Mouse (Mus musculus): ENCODE results near the gene Ciao2a. TPM values are rescaled to one million over a fixed set of nuclear protein-coding genes. Genes with fewer than 3 reads are reported as not detected.

The Ciao2a gene
- polyA plus RNA-seq, 1 experiment, result 42.4 TPM

DNA sequence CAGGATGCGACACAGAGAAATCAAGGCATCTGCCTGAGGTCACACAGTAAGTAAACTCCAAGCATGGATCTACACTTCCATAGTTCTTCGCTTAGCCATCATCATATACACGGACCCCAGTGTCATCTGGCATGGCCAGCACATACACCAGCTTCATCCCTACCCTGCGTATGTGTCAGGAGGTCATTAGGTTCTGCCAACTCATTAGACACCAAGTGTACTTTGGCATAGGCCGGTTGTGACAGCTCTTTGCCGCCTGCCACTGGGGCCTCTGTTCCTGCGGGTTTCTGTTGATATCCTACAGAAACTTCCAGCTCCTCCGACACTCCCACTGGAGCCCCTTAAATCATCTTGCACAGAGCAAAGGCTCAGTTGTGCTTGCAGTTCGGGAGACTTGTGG, 27.6 kb downstream of the Ciao2a start:
- no peak overlapping the region for H3K4me2 ChIP-seq (ENCODE audit: low read depth)
- peaks cover 2% of the 10 kb centered on the region for H3K79me2 ChIP-seq (ENCODE audit: control insufficient read depth, insufficient read depth)
- H3K27me3 ChIP-seq (ENCODE audit: control insufficient read depth, insufficient read depth, insufficient read length), result no peaks in the 10 kb centered on the region
- H3K36me3 ChIP-seq (ENCODE audit: control insufficient read depth, insufficient read depth), result no peaks in the 10 kb centered on the region
- TF ChIP-seq MYOD1 (IDR thresholded peaks at IDR 0.05; ENCODE audit: control insufficient read depth in 1 of 3, insufficient read length in 2 of 3, low read depth in 2 of 3), result no peak
- no peak for TF ChIP-seq E2F4 (IDR thresholded peaks at IDR 0.05; ENCODE audit: insufficient read depth)
- TF ChIP-seq USF1 (IDR thresholded peaks at IDR 0.05; ENCODE audit: low read depth), result no peak
- no peak for TF ChIP-seq REST (IDR thresholded peaks at IDR 0.05; ENCODE audit: insufficient read depth, insufficient read length)
- no peak overlapping the region for H3ac ChIP-seq (ENCODE audit: control insufficient read depth, insufficient read length)
- no peak overlapping the region for H3K4me3 ChIP-seq

DNA sequence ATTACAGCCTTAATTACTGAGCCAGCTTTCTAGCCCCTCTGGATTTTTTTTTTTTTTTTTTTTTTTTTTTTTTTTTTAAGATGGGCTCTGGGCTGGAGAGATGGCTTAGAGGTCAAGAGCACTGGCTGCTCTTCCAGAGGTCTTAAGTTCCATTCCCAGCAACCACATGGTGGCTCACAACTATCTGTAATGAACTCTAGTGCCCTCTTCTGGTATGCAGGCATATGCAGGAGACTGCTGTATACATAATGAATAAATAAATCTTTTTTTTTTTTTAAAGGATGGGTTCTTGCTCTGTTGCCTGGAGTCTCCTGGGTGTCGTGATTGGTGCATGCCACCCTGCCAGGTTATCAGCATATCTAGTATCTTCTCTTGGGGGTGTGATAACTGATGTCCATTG, 29.1 kb downstream of the Ciao2a start:
- Histone ChIP-seq H3K36me3 (ENCODE audit: control insufficient read depth, insufficient read depth) (no peaks in the 10 kb centered on the region), H3ac (ENCODE audit: control insufficient read depth, insufficient read length) (no peak overlapping the region), H3K27me3 (ENCODE audit: control insufficient read depth, insufficient read depth, insufficient read length) (no peaks in the 10 kb centered on the region), H3K79me2 (ENCODE audit: control insufficient read depth, insufficient read depth) (peaks cover 17% of the 10 kb centered on the region), H3K4me2 (ENCODE audit: low read depth) (no peak overlapping the region), H3K4me3 (no peak overlapping the region)
- TF ChIP-seq E2F4 (IDR thresholded peaks at IDR 0.05; ENCODE audit: insufficient read depth), result no peak
- TF ChIP-seq TCF12 (IDR thresholded peaks at IDR 0.05; ENCODE audit: insufficient read depth, poor library complexity, severe bottlenecking), result no peak

DNA sequence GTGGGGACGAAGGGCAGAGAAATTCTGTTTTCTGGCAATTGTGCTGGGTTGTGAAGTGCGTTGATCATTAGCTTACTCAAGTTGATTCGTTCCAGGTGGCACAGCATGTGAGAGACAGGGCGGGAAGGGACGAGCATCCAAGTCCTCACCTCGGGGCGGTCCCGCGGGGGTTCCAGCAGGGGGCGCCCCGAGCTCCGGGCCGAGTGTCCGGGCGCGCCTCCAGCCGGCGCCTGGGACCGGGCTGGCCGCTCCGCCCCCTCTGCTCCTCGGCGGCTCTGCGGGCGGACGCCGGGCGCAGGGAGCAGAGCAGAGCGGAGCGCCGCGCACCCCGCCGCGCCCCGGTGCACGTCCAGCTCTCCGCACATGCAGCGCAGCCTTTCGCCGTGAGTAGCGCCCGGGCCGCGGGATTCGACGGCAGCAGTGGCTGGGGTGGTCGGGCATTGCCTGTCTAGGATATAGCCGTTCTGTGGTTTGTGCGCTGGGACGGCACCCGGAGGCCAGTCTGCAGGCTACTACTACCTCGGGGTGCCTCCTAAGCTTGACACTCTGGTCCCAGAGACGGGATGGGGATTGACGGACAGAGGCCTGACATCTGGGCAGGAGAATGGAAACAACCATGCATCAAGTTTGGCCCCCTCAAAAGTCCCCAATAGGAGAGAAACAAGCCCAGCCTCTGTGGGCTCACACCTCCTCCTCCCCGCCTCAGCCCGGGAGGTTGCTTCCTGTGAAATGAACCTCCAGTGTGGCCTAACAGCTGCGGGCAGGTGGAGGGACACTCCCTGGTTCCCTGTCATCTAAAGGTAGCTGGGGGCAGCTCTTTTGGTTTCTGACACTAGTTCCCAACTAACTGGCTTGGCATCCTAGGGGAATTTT, 31.8 kb downstream of the Ciao2a start, which contains the start of gene Dapk2:
TSS of gene Dapk2 (plus strand) at position 266 of the 873 bp plus-strand sequence.
- Histone ChIP-seq H3K4me3 (peak within 1 kb of the TSS; percentile 27), H3K4me2 (ENCODE audit: low read depth) (peak within 1 kb of the TSS; percentile 67)
- TF ChIP-seq E2F4 (IDR thresholded peaks at IDR 0.05; ENCODE audit: insufficient read depth) (no peak), TCF3 (IDR thresholded peaks at IDR 0.05; ENCODE audit: insufficient read length, low read depth) (no peak), SRF (IDR thresholded peaks at IDR 0.05; ENCODE audit: control insufficient read depth, insufficient read length, low read depth) (no peak), POLR2AphosphoS2 (IDR thresholded peaks at IDR 0.05; ENCODE audit: insufficient read length, low read depth) (peak; percentile 80), MAX (IDR thresholded peaks at IDR 0.05; ENCODE audit: low read depth) (no peak), POLR2A (IDR thresholded peaks at IDR 0.05; ENCODE audit: insufficient read length, low read depth) (peak; percentile 82), REST (IDR thresholded peaks at IDR 0.05; ENCODE audit: insufficient read depth, insufficient read length) (no peak), TCF12 (IDR thresholded peaks at IDR 0.05; ENCODE audit: insufficient read depth, poor library complexity, severe bottlenecking) (no peak), MYOG (IDR thresholded peaks at IDR 0.05; ENCODE audit: control insufficient read depth in 1 of 3, insufficient read depth in 1 of 3, insufficient read length in 2 of 3, low read depth in 2 of 3) (peak in 1 of 3 experiments; percentile 54), CEBPB (IDR thresholded peaks at IDR 0.05; ENCODE audit: insufficient read depth, poor library complexity, severe bottlenecking) (no peak), MYOD1 (IDR thresholded peaks at IDR 0.05; ENCODE audit: control insufficient read depth in 1 of 3, insufficient read length in 2 of 3, low read depth in 2 of 3) (peak in 1 of 3 experiments; percentile 62), USF1 (IDR thresholded peaks at IDR 0.05; ENCODE audit: low read depth) (no peak)

DNA sequence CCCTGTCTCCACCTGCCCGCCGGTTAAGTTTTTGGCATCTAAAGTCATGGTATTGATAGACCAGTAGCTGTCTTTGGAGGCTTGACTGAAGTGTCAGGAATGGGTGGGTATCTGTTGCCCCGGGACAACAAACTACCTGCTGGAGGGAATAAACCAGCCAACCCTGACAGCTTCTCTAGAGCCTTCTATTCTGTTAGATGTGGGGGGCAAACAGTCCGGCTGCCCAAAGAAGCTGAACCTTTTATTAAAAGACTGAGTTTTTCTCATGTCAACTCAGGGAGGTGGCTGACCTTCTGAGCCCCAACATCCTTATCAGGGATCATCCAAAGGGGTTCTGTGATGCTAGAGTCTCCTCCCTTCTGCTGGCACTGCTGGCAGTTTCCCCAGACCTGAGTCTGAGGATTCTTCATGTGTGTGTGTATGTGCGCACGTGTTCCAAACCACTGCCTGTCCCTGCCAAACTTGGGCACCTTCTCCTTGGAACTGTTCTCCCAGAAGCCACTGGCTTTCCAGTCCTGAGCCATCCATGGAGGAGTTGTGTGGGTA, 32.5 kb downstream of the Ciao2a start:
- Histone ChIP-seq H3K36me3 (ENCODE audit: control insufficient read depth, insufficient read depth) (no peaks in the 10 kb centered on the region), H3K79me2 (ENCODE audit: control insufficient read depth, insufficient read depth) (peaks cover 46% of the 10 kb centered on the region), H3K27me3 (ENCODE audit: control insufficient read depth, insufficient read depth, insufficient read length) (no peaks in the 10 kb centered on the region), H3K4me2 (ENCODE audit: low read depth) (peak overlapping the region; percentile 67), H3ac (ENCODE audit: control insufficient read depth, insufficient read length) (peak overlapping the region; percentile 13), H3K4me3 (peak overlapping the region; percentile 27)
- TF ChIP-seq USF1 (IDR thresholded peaks at IDR 0.05; ENCODE audit: low read depth) (no peak), MYOD1 (IDR thresholded peaks at IDR 0.05; ENCODE audit: control insufficient read depth in 1 of 3, insufficient read length in 2 of 3, low read depth in 2 of 3) (no peak), CEBPB (IDR thresholded peaks at IDR 0.05; ENCODE audit: insufficient read depth, poor library complexity, severe bottlenecking) (no peak), TCF12 (IDR thresholded peaks at IDR 0.05; ENCODE audit: insufficient read depth, poor library complexity, severe bottlenecking) (no peak), TCF3 (IDR thresholded peaks at IDR 0.05; ENCODE audit: insufficient read length, low read depth) (no peak), MYOG (IDR thresholded peaks at IDR 0.05; ENCODE audit: control insufficient read depth in 1 of 3, insufficient read depth in 1 of 3, insufficient read length in 2 of 3, low read depth in 2 of 3) (no peak), E2F4 (IDR thresholded peaks at IDR 0.05; ENCODE audit: insufficient read depth) (no peak), SRF (IDR thresholded peaks at IDR 0.05; ENCODE audit: control insufficient read depth, insufficient read length, low read depth) (no peak), MAX (IDR thresholded peaks at IDR 0.05; ENCODE audit: low read depth) (no peak), POLR2AphosphoS2 (IDR thresholded peaks at IDR 0.05; ENCODE audit: insufficient read length, low read depth) (no peak), POLR2A (IDR thresholded peaks at IDR 0.05; ENCODE audit: insufficient read length, low read depth) (no peak), REST (IDR thresholded peaks at IDR 0.05; ENCODE audit: insufficient read depth, insufficient read length) (no peak)

More for the DNA sequence above, 31.8 kb downstream of the Ciao2a start, which contains the start of gene Dapk2:
- no peaks in the 10 kb centered on the region for H3K36me3 ChIP-seq (ENCODE audit: control insufficient read depth, insufficient read depth)
- H3K79me2 ChIP-seq (ENCODE audit: control insufficient read depth, insufficient read depth), result peaks cover 38% of the 10 kb centered on the region
- H3K27me3 ChIP-seq (ENCODE audit: control insufficient read depth, insufficient read depth, insufficient read length), result no peaks in the 10 kb centered on the region
- peak within 1 kb of the TSS; percentile 13 for H3ac ChIP-seq (ENCODE audit: control insufficient read depth, insufficient read length)

DNA sequence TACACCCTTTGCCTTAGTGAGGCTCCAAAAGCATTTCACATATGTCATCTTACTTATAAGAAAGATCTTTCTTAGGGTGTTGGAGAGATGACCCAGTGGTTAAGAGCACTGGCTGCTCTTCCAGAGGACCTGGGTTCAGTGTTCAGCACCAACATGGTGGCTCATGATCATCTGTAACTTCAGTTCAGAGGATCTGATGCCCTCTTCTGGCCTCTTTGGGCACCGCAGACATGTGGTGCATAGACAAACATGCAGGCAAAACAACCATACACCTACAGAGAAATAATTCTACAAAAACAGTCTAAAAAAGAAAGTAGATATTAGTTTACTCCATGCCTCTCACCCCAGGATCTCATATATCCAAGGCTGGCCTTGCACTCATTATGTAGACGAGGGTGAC, 33.7 kb downstream of the Ciao2a start:
- no peaks in the 10 kb centered on the region for H3K36me3 ChIP-seq (ENCODE audit: control insufficient read depth, insufficient read depth)
- H3K4me2 ChIP-seq (ENCODE audit: low read depth), result peak overlapping the region; percentile 67
- TF ChIP-seq MYOG (IDR thresholded peaks at IDR 0.05; ENCODE audit: control insufficient read depth in 1 of 3, insufficient read depth in 1 of 3, insufficient read length in 2 of 3, low read depth in 2 of 3) (no peak), TCF12 (IDR thresholded peaks at IDR 0.05; ENCODE audit: insufficient read depth, poor library complexity, severe bottlenecking) (no peak)
- H3K4me3 ChIP-seq, result peak overlapping the region; percentile 27
- peaks cover 57% of the 10 kb centered on the region for H3K79me2 ChIP-seq (ENCODE audit: control insufficient read depth, insufficient read depth)
- no peak overlapping the region for H3ac ChIP-seq (ENCODE audit: control insufficient read depth, insufficient read length)
- H3K27me3 ChIP-seq (ENCODE audit: control insufficient read depth, insufficient read depth, insufficient read length), result no peaks in the 10 kb centered on the region

Data from myocyte (in vitro differentiated cells).